Mouse (Mus musculus) mammary gland, adult 2 months (tissue): ENCODE results near the gene Syngr4. TPM values are rescaled to one million over a fixed set of nuclear protein-coding genes. Genes with fewer than 3 reads are reported as not detected.

Source experiments
- polyA plus RNA-seq: library from polyadenylated mRNA; depleted of rRNA; stranded (reverse); fragments of >200 nt; gene quantifications from 2 replicates; pipeline ENCODE4 v1.2.3, GENCODE M21; 2012; ENCODE audit warnings: low replicate concordance; rRNA removed

Gene Syngr4
- polyA plus RNA-seq: 0.26 TPM in 1 of 2 replicates, not detected in the other

GRCm38 (mm10) chr7:45896517-45897257 is at the start of gene Syngr4, which contains the start of gene Tmem143:
Gene Syngr4, minus strand, starts transcription at chr7:45896714.
Gene Tmem143, plus strand, starts transcription at chr7:45896941.

GRCm38 (mm10) chr7:45923762-45924428 is 27.4 kb upstream of the Syngr4 start, which contains the start of gene Ccdc114:
Gene Ccdc114, plus strand, starts transcription at chr7:45924072.

GRCm38 (mm10) chr7:45921242-45921621 is 24.7 kb upstream of the Syngr4 start, which contains the start of gene Emp3:
Gene Emp3, minus strand, starts transcription at chr7:45921404.

GRCm38 (mm10) chr7:45878278-45878677 is 18.2 kb downstream of the Syngr4 start, which contains the start of gene Grin2d:
Gene Grin2d, minus strand, starts transcription at chr7:45878378.

GRCm38 (mm10) chr7:45872624-45873023 is 23.9 kb downstream of the Syngr4 start, which contains the start of gene Kdelr1:
Gene Kdelr1, plus strand, starts transcription at chr7:45872772.

Other genes with a start within 250 kb of the Syngr4 start
- 0.16 and 1.4 TPM in 2 replicates for gene Fut2, start 230.3 kb downstream of the Syngr4 start, polyA plus RNA-seq
- gene Ntn5, start 212.7 kb downstream of the Syngr4 start, polyA plus RNA-seq: 0.72 and 2.4 TPM in 2 replicates
- 0.72 and 0.76 TPM in 2 replicates for gene Sec1, start 202.3 kb downstream of the Syngr4 start, polyA plus RNA-seq
- 14.2 and 17.5 TPM in 2 replicates for gene Car11, start 196.9 kb downstream of the Syngr4 start, polyA plus RNA-seq
- gene Dbp, start 191.6 kb downstream of the Syngr4 start, polyA plus RNA-seq: 57.0 and 110 TPM in 2 replicates
- 1,150 and 1,812 TPM in 2 replicates for gene Rpl18, start 181.3 kb downstream of the Syngr4 start, polyA plus RNA-seq
- gene Sphk2, start 178.7 kb downstream of the Syngr4 start, polyA plus RNA-seq: 50.2 and 90.3 TPM in 2 replicates
- 1.9 and 3.4 TPM in 2 replicates for gene Fam83e, start 175.5 kb downstream of the Syngr4 start, polyA plus RNA-seq
- 0.29 and 0.37 TPM in 2 replicates for gene Spaca4, start 170.9 kb downstream of the Syngr4 start, polyA plus RNA-seq
- gene Lmtk3, start 113.0 kb downstream of the Syngr4 start, polyA plus RNA-seq: 3.9 and 7.3 TPM in 2 replicates
- 2.4 and 4.2 TPM in 2 replicates for gene Sult2b1, start 112.0 kb downstream of the Syngr4 start, polyA plus RNA-seq
- 30.1 and 42.3 TPM in 2 replicates for gene Cyth2, start 82.1 kb downstream of the Syngr4 start, polyA plus RNA-seq
- gene Kcnj14, start 71.9 kb downstream of the Syngr4 start, polyA plus RNA-seq: 4.8 and 9.6 TPM in 2 replicates
- 14.9 and 20.4 TPM in 2 replicates for gene Grwd1, start 65.8 kb downstream of the Syngr4 start, polyA plus RNA-seq
- 193 and 506 TPM in 2 replicates for gene Kdelr1, start 23.9 kb downstream of the Syngr4 start, polyA plus RNA-seq
- gene Grin2d, start 18.3 kb downstream of the Syngr4 start, polyA plus RNA-seq: 1.3 and 3.6 TPM in 2 replicates
- 138 and 156 TPM in 2 replicates for gene Tmem143, start 227 bp upstream of the Syngr4 start, polyA plus RNA-seq
- 335 and 341 TPM in 2 replicates for gene Emp3, start 24.7 kb upstream of the Syngr4 start, polyA plus RNA-seq
- 2.7 and 4.8 TPM in 2 replicates for gene Ccdc114, start 27.4 kb upstream of the Syngr4 start, polyA plus RNA-seq
- 0.24 and 0.51 TPM in 2 replicates for gene Abcc6, start 133.6 kb upstream of the Syngr4 start, polyA plus RNA-seq
- 30.0 and 41.1 TPM in 2 replicates for gene Nomo1, start 137.0 kb upstream of the Syngr4 start, polyA plus RNA-seq
- gene Kcnj11, start 204.1 kb upstream of the Syngr4 start, polyA plus RNA-seq: 5.0 and 56.5 TPM in 2 replicates